Mouse (Mus musculus): ENCODE results near the gene Col25a1. TPM values are rescaled to one million over a fixed set of nuclear protein-coding genes. Genes with fewer than 3 reads are reported as not detected.

Gene Col25a1
- total RNA-seq, 2 experiments from 2014 or later, result 0.22 to 0.28 TPM

- intact Hi-C loops (cut with DNase I), result no loop called here
- DNase-seq, result no peak
Observed at GRCm38 (mm10) chr3:130160902-130161301, 29.6 kb downstream of the Col25a1 start.

DNA sequence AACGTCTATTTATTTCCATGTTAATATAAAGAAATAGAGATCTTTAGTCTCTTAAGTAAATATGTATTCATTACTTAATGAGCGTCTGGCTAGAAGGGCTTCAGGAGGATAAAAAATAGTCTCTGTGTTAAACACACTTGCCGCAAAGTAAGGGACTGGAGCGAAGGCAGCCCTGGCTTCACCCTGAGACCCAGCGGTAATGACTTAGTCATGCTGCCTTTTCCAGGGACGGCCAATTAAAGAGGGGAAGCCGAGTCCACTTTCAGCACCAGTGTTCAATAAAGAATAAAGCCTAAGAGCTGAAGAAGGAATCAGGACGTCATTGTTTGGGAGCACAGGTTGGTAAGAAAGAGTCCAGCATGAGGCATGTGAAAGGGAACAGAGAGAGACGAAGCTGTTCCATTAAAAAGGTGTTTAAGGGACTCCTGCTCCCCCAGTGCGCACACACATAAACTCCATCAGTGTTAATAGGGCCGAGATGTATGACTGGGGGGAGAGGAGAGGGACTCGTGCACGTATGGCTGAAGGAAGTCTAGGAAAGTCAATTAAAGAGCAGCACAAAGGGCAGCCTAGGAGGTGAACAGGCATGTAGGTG lies 30.1 kb downstream of the Col25a1 start:
- intact Hi-C loops (cut with DNase I), result no loop called here
- no peak for DNase-seq

DNA sequence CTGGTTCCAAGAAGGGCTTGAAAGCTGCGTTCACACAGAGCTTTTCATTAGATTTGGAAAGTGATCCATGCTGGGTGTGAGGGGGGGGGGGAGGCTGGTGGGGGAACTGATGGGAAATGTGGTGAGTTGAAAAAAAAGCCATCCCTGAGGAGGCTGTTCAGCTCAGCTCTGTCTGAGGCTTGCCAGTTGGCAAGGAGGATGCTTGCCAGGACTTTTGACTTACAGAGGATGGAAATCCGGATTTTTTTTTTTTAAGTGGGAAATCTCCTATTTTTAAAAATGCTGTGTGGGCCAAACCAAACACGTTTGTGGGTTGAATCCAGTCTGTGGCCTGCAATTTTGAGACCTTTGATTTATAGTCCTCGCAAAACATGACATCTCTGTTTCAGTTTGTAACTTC lies 35.6 kb downstream of the Col25a1 start:
- intact Hi-C loops (cut with DNase I), result no loop called here
- no peak for DNase-seq

GRCm38 (mm10) chr3:130172764-130173163 lies 41.5 kb downstream of the Col25a1 start:
- intact Hi-C loops (cut with DNase I), result no loop called here
- no peak for DNase-seq

GRCm38 (mm10) chr3:130180181-130180940 lies 49.1 kb downstream of the Col25a1 start:
- peak; percentile 24 to 49 for DNase-seq
- intact Hi-C loops (cut with DNase I), result no loop called here

- intact Hi-C loops (cut with DNase I), result no loop called here
- DNase-seq, result no peak
Observed at GRCm38 (mm10) chr3:130180964-130181590, 49.8 kb downstream of the Col25a1 start.

GRCm38 (mm10) chr3:130181591-130181980 lies 50.3 kb downstream of the Col25a1 start:
- intact Hi-C loops (cut with DNase I), result no loop called here
- DNase-seq, result no peak

GRCm38 (mm10) chr3:130182450-130182849 lies 51.1 kb downstream of the Col25a1 start:
- intact Hi-C loops (cut with DNase I), result no loop called here
- DNase-seq, result no peak

- intact Hi-C loops (cut with DNase I), result no loop called here
- no peak for DNase-seq
Observed at GRCm38 (mm10) chr3:130185111-130185510, 53.8 kb downstream of the Col25a1 start.

DNA sequence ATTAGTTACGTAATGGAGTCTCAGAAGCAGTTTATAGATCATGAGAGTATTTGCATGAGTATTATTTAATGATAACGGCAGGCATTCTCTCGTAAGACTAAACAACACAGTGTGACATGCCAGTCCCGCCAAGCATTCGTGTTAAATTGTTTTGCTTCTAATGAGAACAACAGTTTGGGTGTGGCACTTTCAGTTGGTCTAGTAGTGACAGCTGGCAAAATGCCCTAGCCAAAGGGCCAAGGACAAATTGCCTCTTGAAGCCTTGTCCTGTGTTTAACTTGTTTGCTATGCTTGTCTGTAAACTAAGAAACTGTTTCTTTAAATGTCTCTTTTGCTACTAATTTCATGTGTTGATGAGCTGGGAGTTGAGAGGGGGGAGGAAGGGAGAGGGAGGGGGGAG lies 56.3 kb downstream of the Col25a1 start:
- no peak for DNase-seq
- intact Hi-C loops (cut with DNase I), result no loop called here

DNA sequence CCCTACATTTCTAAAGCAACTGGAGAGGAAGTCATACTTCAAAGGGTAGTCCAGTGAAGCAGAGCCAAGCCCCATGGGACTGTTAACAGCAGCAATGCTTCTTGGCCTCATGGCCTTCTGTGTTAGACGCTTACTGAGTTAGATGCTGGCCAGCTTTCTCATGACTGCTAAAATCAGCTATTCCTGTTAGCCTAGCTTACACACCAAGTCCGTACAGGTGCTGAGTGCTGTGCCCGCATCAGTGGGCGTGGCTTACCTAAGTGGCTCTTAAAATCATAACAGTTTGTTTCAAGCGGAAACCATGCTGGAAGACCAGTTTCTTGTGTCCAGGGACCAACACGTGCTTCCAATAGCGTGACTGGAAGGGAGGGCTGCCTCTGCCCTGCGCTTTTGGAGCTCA lies 62.1 kb downstream of the Col25a1 start:
- no peak for DNase-seq
- intact Hi-C loops (cut with DNase I), result no loop called here

DNA sequence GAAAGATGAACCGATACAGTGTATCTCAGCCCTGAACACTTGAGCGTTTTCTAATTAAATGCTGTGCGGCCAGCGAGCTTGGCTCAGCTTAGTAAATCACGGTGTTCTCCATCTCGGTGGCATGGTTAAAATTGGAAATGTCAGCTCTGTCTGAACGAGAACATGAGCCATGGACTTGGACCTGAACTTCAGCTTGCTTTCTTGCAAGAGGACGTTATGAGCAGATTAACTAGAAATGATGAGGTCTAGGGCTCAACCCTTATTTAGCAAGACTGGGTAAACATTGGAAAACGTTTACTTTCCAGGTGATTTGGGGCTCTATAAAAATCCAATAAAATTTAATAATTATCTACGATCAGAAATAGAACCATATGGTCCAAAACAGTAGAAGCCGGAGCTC lies 83.3 kb downstream of the Col25a1 start:
- intact Hi-C loops (cut with DNase I), result no loop called here

GRCm38 (mm10) chr3:130216141-130216540 lies 84.8 kb downstream of the Col25a1 start:
- DNase-seq, result no peak
- intact Hi-C loops (cut with DNase I), result no loop called here

More for the DNA sequence above, 83.3 kb downstream of the Col25a1 start:
- no peak for DNase-seq

GRCm38 (mm10) chr3:130216646-130217045 lies 85.3 kb downstream of the Col25a1 start:
- DNase-seq, result no peak
- intact Hi-C loops (cut with DNase I), result no loop called here

GRCm38 (mm10) chr3:130217705-130218104 lies 86.4 kb downstream of the Col25a1 start:
- intact Hi-C loops (cut with DNase I), result no loop called here
- no peak for DNase-seq

- DNase-seq, result no peak
- intact Hi-C loops (cut with DNase I), result no loop called here
Observed at GRCm38 (mm10) chr3:130218232-130218728, 87.0 kb downstream of the Col25a1 start.

- DNase-seq, result no peak
- intact Hi-C loops (cut with DNase I), result no loop called here
Observed at GRCm38 (mm10) chr3:130220811-130221210, 89.5 kb downstream of the Col25a1 start.

GRCm38 (mm10) chr3:130228186-130228585 lies 96.9 kb downstream of the Col25a1 start:
- DNase-seq, result no peak
- intact Hi-C loops (cut with DNase I), result no loop called here

DNA sequence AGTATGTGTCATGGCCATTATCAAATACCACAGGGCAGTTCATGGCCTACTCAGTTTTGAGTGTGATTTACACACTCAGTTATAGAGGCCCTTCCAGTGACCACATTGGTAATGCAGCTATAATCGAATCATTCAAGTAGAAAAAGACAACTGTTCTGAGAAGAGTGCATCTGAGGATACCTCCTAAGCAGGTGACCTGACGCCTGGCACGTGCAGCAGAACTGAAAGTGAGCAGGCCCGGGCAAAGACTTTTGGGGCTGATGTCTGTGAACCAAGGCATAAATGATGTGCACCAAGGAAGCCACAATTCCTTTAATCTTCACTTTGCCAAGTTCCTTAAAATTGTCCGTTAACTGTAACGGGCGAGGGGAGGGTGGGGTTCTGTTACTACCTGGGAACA lies 101.6 kb downstream of the Col25a1 start:
- intact Hi-C loops (cut with DNase I), result no loop called here
- DNase-seq, result no peak

GRCm38 (mm10) chr3:130235233-130235632 lies 103.9 kb downstream of the Col25a1 start:
- no peak for DNase-seq
- intact Hi-C loops (cut with DNase I), result loop anchor here (5.0 kb wide), 1 partner anchor 243 kb away; no protein-coding TSS in a partner anchor

DNA sequence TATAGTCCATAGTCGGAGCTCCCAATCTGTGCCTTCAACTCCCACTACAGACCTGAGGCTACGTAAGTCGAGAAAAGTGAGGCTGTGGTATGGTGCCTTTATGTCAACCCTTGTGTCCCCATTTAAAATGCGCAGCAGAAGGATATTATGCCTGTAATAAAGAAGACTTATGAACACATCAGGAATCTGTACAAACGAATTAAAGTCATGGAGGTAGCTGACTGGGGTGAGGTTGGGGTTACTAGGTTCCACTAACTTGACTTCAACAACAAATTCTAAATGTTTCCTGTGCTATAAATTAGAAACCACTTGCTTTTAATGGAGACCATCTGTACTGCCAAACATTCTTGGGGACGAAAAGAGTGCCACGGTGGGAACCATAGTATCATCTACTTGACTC lies 104.8 kb downstream of the Col25a1 start:
- DNase-seq, result no peak
- intact Hi-C loops (cut with DNase I), result loop anchor here (5.0 kb wide), 1 partner anchor 244 kb away; no protein-coding TSS in a partner anchor

Measured in gastrocnemius, postnatal 36 days (tissue).